Mouse (Mus musculus) megakaryocyte, embryonic 14.5 days (primary cell): ENCODE measurements around the gene Gm15737.

ENCODE experiments used
- FLI1 ChIP-seq: IDR thresholded peaks from 2 replicates; pipeline ENCODE4 v1.6.1; 2012; ENCODE audit warnings: low read length, inconsistent platforms, mixed read lengths
- GATA1 ChIP-seq: IDR thresholded peaks from 3 replicates; pipeline ENCODE4 v1.6.1; 2012; ENCODE audit warnings: mixed read lengths, low read length, inconsistent platforms, borderline replicate concordance

GRCm38 (mm10) chr6:92872766-92873165 is 3.6 kb downstream of the Gm15737 start:
- no peak for TF ChIP-seq GATA1
- TF ChIP-seq FLI1: no peak
